Mouse (Mus musculus): ENCODE measurements around the gene Col6a6.

- TF ChIP-seq EP300 (IDR thresholded peaks at IDR 0.05; ENCODE audit: insufficient read depth, low read depth, low read length) (no peak), POLR2A (IDR thresholded peaks at IDR 0.05; ENCODE audit: insufficient read depth, low read depth, low read length) (no peak)
Observed at GRCm38 (mm10) chr9:105871643-105872042, 43.7 kb upstream of the Col6a6 start.
